In the genomic region with DNA sequence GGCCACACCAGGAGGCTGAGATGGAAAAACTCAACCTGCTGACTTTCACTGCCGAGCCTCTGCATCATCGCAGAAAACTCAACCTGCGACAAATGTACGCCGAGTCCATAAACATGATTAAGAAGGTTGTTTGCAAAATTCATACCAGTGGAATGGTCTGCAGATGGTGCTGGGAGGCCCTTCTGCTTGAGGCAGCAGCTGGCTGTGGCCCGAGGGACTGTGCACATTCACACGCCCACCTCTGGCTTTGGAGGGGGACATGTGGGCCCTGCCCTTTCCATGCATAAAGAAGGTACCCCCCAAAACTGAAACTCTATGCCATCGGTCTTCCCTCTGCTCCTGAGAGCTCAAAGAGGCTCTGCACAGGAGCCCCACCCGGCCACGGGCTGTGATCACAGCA, we compare ENCODE assay signal across 20 mouse cellular contexts.
DNase-seq lines count a peak whose midpoint lies in the region; ATAC-seq and TF ChIP-seq lines count a peak whose summit lies in the region.
"Had no signal": no experiment of that assay in that cellular context is flagged by ENCODE, and none has a peak within 500 bp of the region (broad histone marks: within the 10 kb centered on the region; RNA-seq: fewer than 3 reads in every experiment).

No protein-coding gene starts in this region.

- H3K4me1 ChIP-seq in cerebellum, adult 2 months (ENCODE audit: control insufficient read depth, insufficient read depth, low read length) = peaks cover 81% of the 10 kb centered on the region
- H3K4me1 ChIP-seq in hindbrain, embryonic 10.5 days (replicated peaks) = peaks cover 63% of the 10 kb centered on the region
- peaks cover 20% of the 10 kb centered on the region; the same call in 1 of the 2 replicates for H3K4me1 ChIP-seq in hindbrain, embryonic 14.5 days (replicated peaks; ENCODE audit: control insufficient read depth, insufficient read depth, low read length)
- peaks cover 21% of the 10 kb centered on the region for H3K4me1 ChIP-seq in intestine, embryonic 16.5 days (ENCODE audit: control insufficient read depth, insufficient read depth, low read length)
- peaks cover 40% of the 10 kb centered on the region for H3K4me1 ChIP-seq in stomach, embryonic 14.5 days (ENCODE audit: control insufficient read depth, insufficient read depth, low read length)

- no peaks in the 10 kb centered on the region for H3K9me3 ChIP-seq in hindbrain, embryonic 10.5 days
- no peaks in the 10 kb centered on the region for H3K9me3 ChIP-seq in hindbrain, embryonic 14.5 days (ENCODE audit: control insufficient read depth, low read length)
- no peaks in the 10 kb centered on the region for H3K9me3 ChIP-seq in intestine, embryonic 16.5 days (ENCODE audit: control insufficient read depth, low read length)
- no peaks in the 10 kb centered on the region for H3K9me3 ChIP-seq in stomach, embryonic 14.5 days (ENCODE audit: control insufficient read depth, low read depth, low read length)
- H3K9me3 ChIP-seq: forebrain, embryonic 15.5 days; kidney, embryonic 15.5 days; megakaryocyte, embryonic 14.5 days had no signal

- H3K4me3 ChIP-seq in cerebellum, adult 2 months (replicated peaks; ENCODE audit: insufficient read depth, low read depth, low read length) = no peak overlapping the region
- H3K4me3 ChIP-seq in hindbrain, embryonic 10.5 days = no peak overlapping the region
- H3K4me3 ChIP-seq in hindbrain, embryonic 14.5 days (replicated peaks; ENCODE audit: low read length) = no peak overlapping the region
- no peak overlapping the region for H3K4me3 ChIP-seq in intestine, embryonic 16.5 days (ENCODE audit: low read length)
- no peak overlapping the region for H3K4me3 ChIP-seq in stomach, embryonic 14.5 days (ENCODE audit: low read depth, low read length)
- H3K4me3 ChIP-seq: forebrain, embryonic 15.5 days; kidney, embryonic 15.5 days had no signal

- H3K9ac ChIP-seq in hindbrain, embryonic 14.5 days = no peak overlapping the region
- no peak overlapping the region for H3K9ac ChIP-seq in intestine, embryonic 16.5 days (ENCODE audit: low read depth, low read length)
- H3K9ac ChIP-seq in stomach, embryonic 14.5 days (replicated peaks; ENCODE audit: low read depth, low read length) = no peak overlapping the region
- H3K9ac ChIP-seq: forebrain, embryonic 15.5 days; kidney, embryonic 15.5 days had no signal

- ATAC-seq in hindbrain, embryonic 14.5 days (ENCODE audit: low FRiP score) = no peak
- no peak for ATAC-seq in intestine, embryonic 16.5 days
- no peak for ATAC-seq in stomach, embryonic 14.5 days (ENCODE audit: insufficient number of reproducible peaks, insufficient read depth, low FRiP score, low read depth)
- ATAC-seq: forebrain, embryonic 15.5 days; midbrain, embryonic 16.5 days; Patski had no signal

- H3K4me2 ChIP-seq in hindbrain, embryonic 14.5 days (replicated peaks) = no peak overlapping the region
- no peak overlapping the region for H3K4me2 ChIP-seq in intestine, embryonic 16.5 days (ENCODE audit: low read depth, low read length)
- no peak overlapping the region for H3K4me2 ChIP-seq in stomach, embryonic 14.5 days (replicated peaks; ENCODE audit: low read depth, low read length)
- H3K4me2 ChIP-seq: forebrain, embryonic 15.5 days; kidney, embryonic 15.5 days; liver, embryonic 11.5 days had no signal

- peak overlapping the region; percentile 59 for H3K27ac ChIP-seq in cerebellum, adult 2 months (ENCODE audit: insufficient read depth, low read length)
- H3K27ac ChIP-seq in hindbrain, embryonic 10.5 days = 0 out of 2 replicates have a peak overlapping the region, but pooled peaks have one; percentile 31
- no peak overlapping the region for H3K27ac ChIP-seq in hindbrain, embryonic 14.5 days
- H3K27ac ChIP-seq in intestine, embryonic 16.5 days (ENCODE audit: low read length) = 0 out of 2 replicates have a peak overlapping the region, but pooled peaks have one; percentile 31
- peak overlapping the region; percentile 10; the same call in 1 of the 2 replicates for H3K27ac ChIP-seq in stomach, embryonic 14.5 days (ENCODE audit: low read length)
- H3K27ac ChIP-seq: forebrain, embryonic 15.5 days; kidney, embryonic 15.5 days had no signal

- peaks cover 10% of the 10 kb centered on the region for H3K36me3 ChIP-seq in hindbrain, embryonic 10.5 days
- H3K36me3 ChIP-seq in hindbrain, embryonic 14.5 days (replicated peaks; ENCODE audit: control insufficient read depth, insufficient read depth) = no peaks in the 10 kb centered on the region
- no peaks in the 10 kb centered on the region for H3K36me3 ChIP-seq in intestine, embryonic 16.5 days (ENCODE audit: control insufficient read depth, insufficient read depth, low read length)
- H3K36me3 ChIP-seq in stomach, embryonic 14.5 days (ENCODE audit: control insufficient read depth, insufficient read depth, low read length) = no peaks in the 10 kb centered on the region
- H3K36me3 ChIP-seq: forebrain, embryonic 15.5 days had no signal

- H3K27me3 ChIP-seq in cerebellum, adult 2 months (ENCODE audit: control insufficient read depth, insufficient read depth, low read length) = no peaks in the 10 kb centered on the region
- H3K27me3 ChIP-seq in hindbrain, embryonic 10.5 days (ENCODE audit: insufficient read depth, poor library complexity, severe bottlenecking) = 0 out of 2 replicates have a peak, but pooled peaks cover 2% of the 10 kb centered on the region
- H3K27me3 ChIP-seq in hindbrain, embryonic 14.5 days (ENCODE audit: control insufficient read depth, insufficient read depth, low read length) = no peaks in the 10 kb centered on the region
- H3K27me3 ChIP-seq in intestine, embryonic 16.5 days (replicated peaks; ENCODE audit: control insufficient read depth, insufficient read depth, low read length) = no peaks in the 10 kb centered on the region
- H3K27me3 ChIP-seq in stomach, embryonic 14.5 days (ENCODE audit: control insufficient read depth, insufficient read depth, low read length) = no peaks in the 10 kb centered on the region
- H3K27me3 ChIP-seq: forebrain, embryonic 15.5 days; kidney, embryonic 15.5 days; megakaryocyte, embryonic 14.5 days; Patski had no signal

- TF ChIP-seq POLR2A in cerebellum, adult 2 months (IDR thresholded peaks at IDR 0.05; ENCODE audit: borderline replicate concordance, insufficient read depth, low read length) = no peak

- WGBS in cerebellum, adult 2 months = 50% methylated on average over 10 of the region's 10 CpGs
- WGBS in hindbrain, embryonic 10.5 days = 70% methylated on average over 10 of the region's 10 CpGs
- 65% methylated on average over 10 of the region's 10 CpGs for WGBS in hindbrain, embryonic 14.5 days
- WGBS in intestine, embryonic 16.5 days = 52% methylated on average over 10 of the region's 10 CpGs
- 57% methylated on average over 10 of the region's 10 CpGs for WGBS in stomach, embryonic 14.5 days

- no peak for DNase-seq in cerebellum, adult 2 months
- DNase-seq in cerebellum, postnatal 25 days = no peak
- DNase-seq in hindbrain, embryonic 10.5 days (ENCODE audit: low spot score) = no peak
- DNase-seq in hindbrain, embryonic 14.5 days (ENCODE audit: low spot score) = no peak
- no peak for DNase-seq in kidney, adult 18-20 months
- DNase-seq in spleen, postnatal 36 days (ENCODE audit: low spot score in 2 of 2) = no peak
- DNase-seq: adrenal gland, postnatal 14 days; gastrocnemius, postnatal 25 days; lung, adult 18-20 months; retina, postnatal 1 day; right cerebral cortex, postnatal 4 days; thymus, adult 18-20 months had no signal

- TF ChIP-seq CTCF in cerebellum, adult 2 months (IDR thresholded peaks at IDR 0.05; ENCODE audit: borderline replicate concordance, insufficient read depth, low read depth, low read length) = no peak
